Mouse (Mus musculus): ENCODE results near the gene Metap2.

- TF ChIP-seq ZNF384 (IDR thresholded peaks at IDR 0.05; ENCODE audit: low read depth, low read length) (no peak), CHD2 (IDR thresholded peaks at IDR 0.05; ENCODE audit: low read depth, low read length) (no peak), HCFC1 (IDR thresholded peaks at IDR 0.05; ENCODE audit: borderline replicate concordance, insufficient read depth, low read length) (no peak), MAFK (IDR thresholded peaks at IDR 0.05; ENCODE audit: insufficient read depth, low read depth, low read length) (no peak)
Measured at GRCm38 (mm10) chr10:93831730-93832574, 64.9 kb downstream of the Metap2 start.

Measured in ES-E14 (cell line).